Mouse (Mus musculus): ENCODE data around the gene Arhgap23. TPM values are rescaled to one million over a fixed set of nuclear protein-coding genes. Genes with fewer than 3 reads are reported as not detected.

Arhgap23 gene
- polyA plus RNA-seq, 2 experiments, result 7.3 to 17.5 TPM

GRCm38 (mm10) chr11:97502383-97502782 lies 87.0 kb downstream of the Arhgap23 start:
- DNase-seq (ENCODE audit: low read depth in 3 of 3, low spot score in 3 of 3) (no peak), ATAC-seq (ENCODE audit: insufficient read depth) (no peak)
- Histone ChIP-seq H3K4me3 (ENCODE audit: insufficient read depth in 1 of 2, low read depth in 2 of 2, low read length in 2 of 2) (no peak overlapping the region), H3K27ac (no peak overlapping the region), H3K27me3 (ENCODE audit: control insufficient read depth, insufficient read depth, low read length) (no peaks in the 10 kb centered on the region), H3K9ac (replicated peaks) (no peak overlapping the region), H3K9me3 (ENCODE audit: control insufficient read depth, low read length) (no peaks in the 10 kb centered on the region), H3K4me1 (replicated peaks; ENCODE audit: control insufficient read depth in 2 of 2, insufficient read depth in 2 of 2, low read length in 1 of 2) (no peaks in the 10 kb centered on the region), H3K4me2 (ENCODE audit: low read depth) (no peak overlapping the region), H3K36me3 (replicated peaks; ENCODE audit: control insufficient read depth, insufficient read depth, low read depth) (peaks cover 29% of the 10 kb centered on the region)
- TF ChIP-seq EP300 (IDR thresholded peaks at IDR 0.05; ENCODE audit: low read depth) (no peak), CTCF (IDR thresholded peaks at IDR 0.05; ENCODE audit: low read depth) (no peak)
- WGBS (ENCODE audit: insufficient replicate concordance), result 66% methylated on average over 9 of the region's 9 CpGs

- Histone ChIP-seq H3K4me1 (replicated peaks; ENCODE audit: control insufficient read depth in 2 of 2, insufficient read depth in 2 of 2, low read length in 1 of 2) (no peaks in the 10 kb centered on the region), H3K4me2 (ENCODE audit: low read depth) (no peak overlapping the region), H3K36me3 (replicated peaks; ENCODE audit: control insufficient read depth, insufficient read depth, low read depth) (peaks cover 24% of the 10 kb centered on the region), H3K9ac (replicated peaks) (no peak overlapping the region), H3K4me3 (ENCODE audit: insufficient read depth in 1 of 2, low read depth in 2 of 2, low read length in 2 of 2) (no peak overlapping the region), H3K27me3 (ENCODE audit: control insufficient read depth, insufficient read depth, low read length) (no peaks in the 10 kb centered on the region), H3K27ac (no peak overlapping the region), H3K9me3 (ENCODE audit: control insufficient read depth, low read length) (no peaks in the 10 kb centered on the region)
- WGBS (ENCODE audit: insufficient replicate concordance), result 69% methylated on average over 4 of the region's 4 CpGs
- TF ChIP-seq CTCF (IDR thresholded peaks at IDR 0.05; ENCODE audit: low read depth) (no peak), EP300 (IDR thresholded peaks at IDR 0.05; ENCODE audit: low read depth) (no peak)
- DNase-seq (ENCODE audit: low read depth in 3 of 3, low spot score in 3 of 3) (no peak), ATAC-seq (ENCODE audit: insufficient read depth) (no peak)
Measured at GRCm38 (mm10) chr11:97502846-97503245, 87.5 kb downstream of the Arhgap23 start.

- Histone ChIP-seq H3K9me3 (ENCODE audit: control insufficient read depth, low read length) (no peaks in the 10 kb centered on the region), H3K4me2 (ENCODE audit: low read depth) (no peak overlapping the region), H3K27me3 (ENCODE audit: control insufficient read depth, insufficient read depth, low read length) (no peaks in the 10 kb centered on the region), H3K4me3 (ENCODE audit: insufficient read depth in 1 of 2, low read depth in 2 of 2, low read length in 2 of 2) (no peak overlapping the region), H3K4me1 (replicated peaks; ENCODE audit: control insufficient read depth in 2 of 2, insufficient read depth in 2 of 2, low read length in 1 of 2) (no peaks in the 10 kb centered on the region), H3K27ac (no peak overlapping the region), H3K9ac (replicated peaks) (no peak overlapping the region), H3K36me3 (replicated peaks; ENCODE audit: control insufficient read depth, insufficient read depth, low read depth) (peaks cover 3% of the 10 kb centered on the region; the same call in 1 of the 2 replicates)
- no peak for DNase-seq (ENCODE audit: low read depth in 3 of 3, low spot score in 3 of 3)
- TF ChIP-seq CTCF (IDR thresholded peaks at IDR 0.05; ENCODE audit: low read depth) (no peak), EP300 (IDR thresholded peaks at IDR 0.05; ENCODE audit: low read depth) (no peak)
- WGBS (ENCODE audit: insufficient replicate concordance), result 57% methylated on average over 4 of the region's 4 CpGs
- no peak for ATAC-seq (ENCODE audit: insufficient read depth)
Measured at GRCm38 (mm10) chr11:97505784-97506183, 90.5 kb downstream of the Arhgap23 start.

- Histone ChIP-seq H3K4me2 (ENCODE audit: low read depth) (no peak overlapping the region), H3K27me3 (ENCODE audit: control insufficient read depth, insufficient read depth, low read length) (no peaks in the 10 kb centered on the region), H3K27ac (no peak overlapping the region), H3K36me3 (replicated peaks; ENCODE audit: control insufficient read depth, insufficient read depth, low read depth) (no peaks in the 10 kb centered on the region; the same call in 1 of the 2 replicates), H3K9me3 (ENCODE audit: control insufficient read depth, low read length) (no peaks in the 10 kb centered on the region), H3K9ac (replicated peaks) (no peak overlapping the region), H3K4me1 (replicated peaks; ENCODE audit: control insufficient read depth in 2 of 2, insufficient read depth in 2 of 2, low read length in 1 of 2) (no peaks in the 10 kb centered on the region), H3K4me3 (ENCODE audit: insufficient read depth in 1 of 2, low read depth in 2 of 2, low read length in 2 of 2) (no peak overlapping the region)
- no peak for TF ChIP-seq CTCF (IDR thresholded peaks at IDR 0.05; ENCODE audit: low read depth)
- no peak for TF ChIP-seq EP300 (IDR thresholded peaks at IDR 0.05; ENCODE audit: low read depth)
- ATAC-seq (ENCODE audit: insufficient read depth) (no peak), DNase-seq (ENCODE audit: low read depth in 3 of 3, low spot score in 3 of 3) (no peak)
- WGBS (ENCODE audit: insufficient replicate concordance), result 45% methylated on average over 8 of the region's 8 CpGs
Measured at GRCm38 (mm10) chr11:97506331-97506730, 91.0 kb downstream of the Arhgap23 start.

- H3K9ac ChIP-seq (replicated peaks), result no peak overlapping the region
- no peaks in the 10 kb centered on the region for H3K36me3 ChIP-seq (replicated peaks; ENCODE audit: control insufficient read depth, insufficient read depth, low read depth)
- 39% methylated on average over 3 of the region's 3 CpGs for WGBS (ENCODE audit: insufficient replicate concordance)
- DNase-seq (ENCODE audit: low read depth in 3 of 3, low spot score in 3 of 3) (no peak), ATAC-seq (ENCODE audit: insufficient read depth) (no peak)
- no peak for TF ChIP-seq EP300 (IDR thresholded peaks at IDR 0.05; ENCODE audit: low read depth)
- no peak for TF ChIP-seq CTCF (IDR thresholded peaks at IDR 0.05; ENCODE audit: low read depth)
- peaks cover 2 to 12% of the 10 kb centered on the region in 2 experiments; a peak in 3 of 4 replicates for H3K4me1 ChIP-seq (replicated peaks; ENCODE audit: control insufficient read depth in 2 of 2, insufficient read depth in 2 of 2, low read length in 1 of 2)
- H3K9me3 ChIP-seq (ENCODE audit: control insufficient read depth, low read length), result no peaks in the 10 kb centered on the region
- H3K4me2 ChIP-seq (ENCODE audit: low read depth), result no peak overlapping the region
- no peaks in the 10 kb centered on the region for H3K27me3 ChIP-seq (ENCODE audit: control insufficient read depth, insufficient read depth, low read length)
- no peak overlapping the region for H3K4me3 ChIP-seq (ENCODE audit: insufficient read depth in 1 of 2, low read depth in 2 of 2, low read length in 2 of 2)
- H3K27ac ChIP-seq, result no peak overlapping the region
Measured at GRCm38 (mm10) chr11:97508198-97508597, 92.9 kb downstream of the Arhgap23 start.
